Mouse (Mus musculus): ENCODE measurements at regions not wholly inside any gene's neighbourhood (a gene's known extent, or its start where the extent isn't known, plus 50 kb on each side); places are given as distances from the start of the nearest gene placed in this dataset.
A peak's percentile ranks its signal among the peaks of the same experiment; 100 is the strongest.

- intact Hi-C loops (cut with DNase I): loop anchor here (2.0 to 5.0 kb wide), 3 partner anchors 14 to 866 kb away; no protein-coding TSS in a partner anchor
- DNase-seq: peak; percentile 84 to 87
Observed at GRCm38 (mm10) chr3:51170225-51170852, 53.9 kb upstream of the Noct start.

All from heart, postnatal 36 days (tissue).